Mouse (Mus musculus) hindbrain, embryonic 16.5 days (tissue): ENCODE results near the gene Gpsm1. TPM values are rescaled to one million over a fixed set of nuclear protein-coding genes. Genes with fewer than 3 reads are reported as not detected.

Source experiments
- ATAC-seq: fragments of 200-750 bp; cut with Nextera tagmentation; 2 replicates; pipeline ENCODE4 v1.8.0; 2017; ENCODE audit warnings: moderate TSS enrichment, moderate library complexity
- H3K27ac ChIP-seq: fragments of 300-500 bp; sonication (generic); 2 replicates; pipeline ENCODE4 v1.5.1; 2014; ENCODE audit warnings: low read depth, mild to moderate bottlenecking, control low read depth, low read length, moderate library complexity
- H3K27me3 ChIP-seq: fragments of 300-500 bp; sonication (generic); replicated peaks from 2 replicates; pipeline ENCODE4 v1.6.1; 2014; ENCODE audit warnings: low read length; ENCODE audit not compliant: control insufficient read depth, insufficient read depth
- H3K36me3 ChIP-seq: fragments of 300-500 bp; sonication (generic); 2 replicates; pipeline ENCODE4 v1.6.1; 2014; ENCODE audit warnings: mild to moderate bottlenecking, low read length, moderate library complexity, mixed read lengths; ENCODE audit not compliant: control insufficient read depth, insufficient read depth
- H3K4me1 ChIP-seq: fragments of 300-500 bp; sonication (generic); 2 replicates; pipeline ENCODE4 v1.6.1; 2014; ENCODE audit warnings: low read depth, low read length; ENCODE audit not compliant: control insufficient read depth, insufficient read depth
- H3K4me2 ChIP-seq: fragments of 300-500 bp; sonication (generic); 2 replicates; pipeline ENCODE4 v1.6.1; 2014; ENCODE audit warnings: mild to moderate bottlenecking, low read length, control low read depth, moderate library complexity
- H3K4me3 ChIP-seq: fragments of 300-500 bp; sonication (generic); 2 replicates; pipeline ENCODE4 v1.5.1; 2014; ENCODE audit warnings: mild to moderate bottlenecking, low read length, control low read depth, moderate library complexity
- H3K9ac ChIP-seq: fragments of 300-500 bp; sonication (generic); 2 replicates; pipeline ENCODE4 v1.6.1; 2014; ENCODE audit warnings: low read depth, mild to moderate bottlenecking, control low read depth, low read length, moderate library complexity
- H3K9me3 ChIP-seq: fragments of 300-500 bp; sonication (generic); 2 replicates; pipeline ENCODE4 v1.6.1; 2014; ENCODE audit warnings: mild to moderate bottlenecking, low read length, moderate library complexity; ENCODE audit not compliant: control insufficient read depth
- WGBS: fragments of 180-500 bp; shearing (Covaris S2); extraction: QIAGEN DNeasy Blood & Tissue Kit; methylation state at CpG from one replicate; pipeline ENCODE4 v1.1.7; 2014; 5-methylcytosine and 5-hydroxymethylcytosine counted together
- polyA plus RNA-seq: library from polyadenylated mRNA; unstranded; fragments of >200 nt; fragmentation: Nextera tagmentation; extraction: Ambion mirVana; gene quantifications from 2 replicates; pipeline ENCODE4 v1.2.1, GENCODE M21; 2015

Gpsm1 gene
- polyA plus RNA-seq, 1 experiment from 2014 or later, result 177 TPM

DNA sequence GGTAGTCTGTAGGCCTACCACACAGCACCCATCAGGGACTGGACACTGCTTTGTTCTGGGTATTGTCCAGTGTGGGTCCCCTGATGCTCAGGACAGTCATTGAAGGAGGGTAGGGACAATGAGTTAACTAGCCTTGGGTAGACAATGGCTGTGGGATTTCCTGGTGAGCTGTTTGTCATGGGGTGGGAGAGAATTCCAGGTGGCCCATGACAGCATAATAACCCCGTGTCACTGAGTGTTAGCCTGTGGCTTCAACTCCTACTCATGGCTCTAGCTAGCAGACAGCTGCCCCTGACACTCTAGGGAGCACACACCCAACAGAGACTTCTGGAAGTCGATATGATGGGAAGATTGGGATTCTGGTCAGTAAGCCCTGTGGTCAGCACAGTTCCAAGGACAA, 20.9 kb upstream of the Gpsm1 start, which contains the start of gene Ccdc187:
Gene Ccdc187, minus strand, starts transcription at position 101 of the 400 bp plus-strand sequence.
- 89% methylated on average over 2 of the region's 2 CpGs for WGBS
- no peak for ATAC-seq

DNA sequence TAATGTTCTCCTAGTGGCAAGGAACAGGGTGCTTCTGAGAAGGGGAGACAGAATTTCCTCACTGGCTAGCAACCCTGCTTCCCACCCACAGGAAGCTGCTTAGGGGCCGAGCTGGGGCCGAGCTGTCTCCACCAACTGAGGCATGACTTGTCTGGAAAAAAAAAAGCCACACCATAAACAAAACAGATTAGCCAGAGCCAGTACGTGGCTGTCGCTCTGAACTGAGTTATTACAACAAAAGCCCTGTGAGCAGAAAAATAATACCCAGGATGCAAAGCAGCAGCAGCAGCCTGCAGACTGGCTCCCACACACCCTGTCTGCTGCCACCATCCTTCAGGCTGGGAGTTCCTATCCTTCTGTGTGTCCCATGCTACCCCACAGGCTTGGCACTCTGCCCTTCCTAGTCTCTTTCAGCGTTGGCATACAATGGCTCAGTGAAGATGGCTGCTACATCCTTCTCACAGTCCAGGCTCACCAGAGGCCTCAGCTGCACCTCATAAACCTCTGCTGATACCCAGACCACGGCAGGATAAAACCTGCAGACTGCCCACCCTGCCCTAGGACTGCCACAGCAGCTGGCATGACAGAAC, 18.6 kb upstream of the Gpsm1 start:
- Histone ChIP-seq H3K4me1 (peaks cover 43% of the 10 kb centered on the region), H3K27me3 (no peaks in the 10 kb centered on the region), H3K9me3 (no peaks in the 10 kb centered on the region), H3K27ac (peak overlapping the region; percentile 59), H3K4me3 (no peak overlapping the region), H3K9ac (peak overlapping the region; percentile 36), H3K4me2 (no peak overlapping the region), H3K36me3 (no peaks in the 10 kb centered on the region)
- WGBS, result 19% methylated on average over 6 of the region's 6 CpGs
- ATAC-seq, result no peak

More for the DNA sequence above, 20.9 kb upstream of the Gpsm1 start, which contains the start of gene Ccdc187:
- no peak within 1 kb of the TSS for H3K4me2 ChIP-seq
- H3K4me3 ChIP-seq, result no peak within 1 kb of the TSS
- no peaks in the 10 kb centered on the region for H3K36me3 ChIP-seq
- no peaks in the 10 kb centered on the region for H3K27me3 ChIP-seq
- no peak within 1 kb of the TSS for H3K27ac ChIP-seq
- H3K9me3 ChIP-seq, result no peaks in the 10 kb centered on the region
- peaks cover 30% of the 10 kb centered on the region for H3K4me1 ChIP-seq
- no peak within 1 kb of the TSS for H3K9ac ChIP-seq

DNA sequence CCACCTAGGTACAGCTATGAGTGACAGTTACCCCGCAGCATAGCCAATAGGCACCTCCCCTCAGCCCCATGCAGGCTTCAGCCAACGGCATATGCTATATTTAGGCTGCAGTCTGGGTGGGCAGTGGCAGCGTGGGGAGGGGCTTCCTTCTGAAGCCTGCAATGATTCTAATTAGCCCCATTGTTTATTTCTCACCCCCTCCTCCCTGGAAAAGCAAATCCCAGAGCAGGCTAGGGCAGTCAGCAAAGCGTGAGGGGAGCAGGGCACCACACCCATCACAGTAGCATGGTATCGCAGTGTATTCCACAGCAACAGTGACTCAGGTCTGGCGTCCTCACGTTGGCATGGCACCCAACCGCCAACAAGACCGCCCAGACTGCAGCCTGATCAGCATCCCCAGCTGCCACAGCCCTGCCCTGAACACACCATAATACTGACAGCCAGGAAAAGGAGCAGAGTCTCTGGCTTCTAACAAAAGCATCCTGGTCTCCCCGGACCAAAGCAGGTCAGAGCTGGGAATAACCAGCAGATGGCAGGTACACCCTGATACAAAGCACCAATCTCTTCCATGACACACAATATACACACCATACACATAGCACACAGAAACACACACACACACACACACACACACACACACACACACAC, 17.0 kb upstream of the Gpsm1 start:
- Histone ChIP-seq H3K27me3 (no peaks in the 10 kb centered on the region), H3K4me3 (peak overlapping the region; percentile 9; the same call in 1 of the 2 replicates), H3K4me1 (peaks cover 43% of the 10 kb centered on the region), H3K9ac (peak overlapping the region; percentile 55), H3K27ac (peak overlapping the region; percentile 76), H3K9me3 (no peaks in the 10 kb centered on the region), H3K4me2 (peak overlapping the region; percentile 44), H3K36me3 (no peaks in the 10 kb centered on the region)
- 2% methylated on average over 10 of the region's 10 CpGs for WGBS
- peak; percentile 79 for ATAC-seq

DNA sequence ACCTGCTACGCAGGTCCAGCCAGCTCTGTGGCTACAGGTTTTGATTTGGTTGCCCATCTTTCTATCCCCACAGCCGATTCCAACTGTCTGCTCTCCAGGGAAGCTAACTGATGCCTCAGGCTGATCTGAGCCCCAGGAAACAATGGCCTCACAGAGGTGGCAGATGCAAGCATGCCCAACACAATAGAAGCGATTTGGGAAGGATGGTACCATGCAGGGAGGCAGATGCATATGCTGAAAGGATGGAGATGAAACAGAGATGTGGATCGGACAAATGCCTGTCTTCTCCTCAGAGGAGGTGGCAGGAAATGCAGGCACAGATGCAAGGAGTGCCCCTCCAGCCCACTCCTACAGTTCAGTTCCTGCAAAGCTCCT, 16.5 kb upstream of the Gpsm1 start:
- WGBS, result 5% methylated on average over 4 of the region's 4 CpGs
- no peak overlapping the region for H3K4me3 ChIP-seq
- H3K9ac ChIP-seq, result peak overlapping the region; percentile 55
- no peaks in the 10 kb centered on the region for H3K27me3 ChIP-seq
- 0 out of 2 replicates have a peak, but pooled peaks have one; percentile 3 for ATAC-seq
- H3K36me3 ChIP-seq, result no peaks in the 10 kb centered on the region
- no peaks in the 10 kb centered on the region for H3K9me3 ChIP-seq
- peak overlapping the region; percentile 44; the same call in 1 of the 2 replicates for H3K4me2 ChIP-seq
- peaks cover 43% of the 10 kb centered on the region for H3K4me1 ChIP-seq
- peak overlapping the region; percentile 76 for H3K27ac ChIP-seq

DNA sequence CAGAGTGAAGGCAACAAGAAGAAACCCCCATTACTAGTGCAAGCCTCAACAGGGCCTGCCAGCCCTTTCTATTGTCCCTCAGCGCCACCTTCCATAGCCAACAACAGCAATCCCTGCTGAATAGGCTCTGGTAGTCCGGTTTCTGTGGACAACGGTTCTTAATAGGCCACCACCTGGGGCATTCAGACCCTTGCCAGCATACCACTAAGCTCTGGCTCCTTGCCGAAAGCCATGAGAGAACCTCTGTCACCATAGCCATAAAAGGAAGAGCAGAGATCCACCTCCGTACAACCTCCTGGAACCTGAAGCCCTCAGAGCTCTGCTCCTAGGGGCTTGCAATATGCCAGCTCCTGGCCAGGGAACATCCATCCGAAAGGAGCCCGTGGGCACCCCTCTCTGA, 16.0 kb upstream of the Gpsm1 start:
- Histone ChIP-seq H3K9ac (peak overlapping the region; percentile 46), H3K27me3 (no peaks in the 10 kb centered on the region), H3K27ac (peak overlapping the region; percentile 76), H3K4me3 (no peak overlapping the region), H3K36me3 (no peaks in the 10 kb centered on the region), H3K4me1 (peaks cover 43% of the 10 kb centered on the region), H3K4me2 (peak overlapping the region; percentile 44; the same call in 1 of the 2 replicates), H3K9me3 (no peaks in the 10 kb centered on the region; the same call in 1 of the 2 replicates)
- no peak for ATAC-seq
- 19% methylated on average over 7 of the region's 7 CpGs for WGBS

DNA sequence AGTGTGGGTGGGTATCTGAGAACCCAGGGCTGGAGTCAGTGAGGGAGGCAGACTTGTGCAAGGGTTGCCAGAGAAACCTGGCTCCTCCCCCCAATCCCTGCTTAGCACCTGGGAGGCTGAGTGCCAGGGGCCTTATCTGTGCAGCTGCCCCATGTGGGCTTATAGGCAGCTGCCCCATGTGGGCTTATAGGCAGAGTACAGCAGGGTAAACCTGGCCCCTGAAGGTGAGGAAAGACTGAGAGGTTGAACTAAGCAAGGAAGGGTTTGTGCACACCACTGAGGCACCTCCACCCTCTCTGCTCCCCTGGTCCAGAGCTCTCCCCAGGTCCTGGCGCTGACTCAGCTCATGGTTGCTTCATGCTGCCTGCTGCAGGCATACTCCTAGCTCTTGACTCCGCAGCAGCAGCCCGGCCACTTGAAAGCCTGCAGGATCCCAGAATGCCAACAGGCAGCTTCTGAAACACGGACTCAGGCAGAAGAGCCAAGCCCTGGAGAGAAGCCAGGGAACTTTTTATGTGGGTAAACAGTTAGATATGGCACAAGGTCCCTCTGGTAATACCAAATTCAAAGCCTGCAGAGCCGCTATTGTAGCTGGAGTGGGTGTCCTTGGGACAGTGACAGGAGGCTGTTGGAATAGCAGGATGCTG, 15.0 kb upstream of the Gpsm1 start:
- ATAC-seq, result peak; percentile 25
- H3K9ac ChIP-seq, result peak overlapping the region; percentile 42
- 32% methylated on average over 5 of the region's 5 CpGs for WGBS

DNA sequence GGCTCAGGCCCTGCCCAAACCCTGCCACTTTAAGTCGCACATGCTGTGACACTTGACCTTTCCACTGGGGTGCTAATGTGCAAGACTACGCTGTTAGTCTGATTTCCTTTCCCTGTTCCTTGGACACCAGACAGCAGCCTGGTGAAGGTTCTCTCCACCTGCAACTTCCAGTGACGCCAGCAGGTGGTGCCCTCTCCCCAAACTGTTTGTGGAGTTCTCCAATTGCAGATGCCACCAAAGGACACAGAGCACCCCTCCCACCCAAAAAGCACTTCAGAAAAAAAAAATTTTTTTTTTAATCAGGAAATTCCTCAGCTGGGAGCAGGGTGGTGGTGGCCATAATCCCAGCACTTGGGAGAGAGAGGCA, 14.5 kb upstream of the Gpsm1 start:
- Histone ChIP-seq H3K27me3 (no peaks in the 10 kb centered on the region), H3K9me3 (no peaks in the 10 kb centered on the region; the same call in 1 of the 2 replicates), H3K4me2 (no peak overlapping the region), H3K27ac (peak overlapping the region; percentile 29; the same call in 1 of the 2 replicates), H3K36me3 (no peaks in the 10 kb centered on the region), H3K9ac (no peak overlapping the region), H3K4me3 (no peak overlapping the region), H3K4me1 (peaks cover 43% of the 10 kb centered on the region)
- ATAC-seq, result peak; percentile 10; the same call in 1 of the 2 replicates
- 0% methylated on average over 3 of the region's 3 CpGs for WGBS

More for the DNA sequence above, 15.0 kb upstream of the Gpsm1 start:
- peak overlapping the region; percentile 29; the same call in 1 of the 2 replicates for H3K27ac ChIP-seq
- H3K4me2 ChIP-seq, result no peak overlapping the region
- no peaks in the 10 kb centered on the region for H3K27me3 ChIP-seq
- no peaks in the 10 kb centered on the region; the same call in 1 of the 2 replicates for H3K9me3 ChIP-seq
- no peaks in the 10 kb centered on the region for H3K36me3 ChIP-seq
- no peak overlapping the region for H3K4me3 ChIP-seq
- H3K4me1 ChIP-seq, result peaks cover 43% of the 10 kb centered on the region

DNA sequence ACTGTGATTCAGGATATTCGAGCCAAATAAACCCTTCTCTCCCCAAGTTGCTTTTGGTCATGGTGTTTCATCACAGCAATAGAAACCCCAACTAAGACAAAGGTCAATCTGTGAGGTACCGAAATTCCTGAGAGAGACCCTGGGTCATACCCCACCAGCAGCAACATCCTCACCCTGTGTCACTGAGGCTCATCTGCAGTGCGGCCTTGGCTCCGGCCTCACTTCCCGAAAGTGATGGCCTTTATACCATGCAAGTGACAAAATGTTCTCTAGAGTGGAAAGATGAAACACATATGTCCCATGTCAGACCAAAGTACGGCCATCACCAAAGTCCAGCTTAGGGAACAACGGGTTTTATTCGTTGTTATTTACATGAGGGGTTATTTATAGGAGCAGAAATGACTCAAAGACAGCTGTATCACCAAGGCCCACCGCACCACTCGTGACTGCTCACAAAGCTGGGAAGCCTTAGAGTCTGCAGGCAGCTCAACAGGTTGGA, 13.3 kb upstream of the Gpsm1 start:
- Histone ChIP-seq H3K27ac (no peak overlapping the region), H3K4me3 (no peak overlapping the region), H3K4me2 (no peak overlapping the region), H3K4me1 (peaks cover 34% of the 10 kb centered on the region), H3K36me3 (no peaks in the 10 kb centered on the region), H3K9me3 (no peaks in the 10 kb centered on the region; the same call in 1 of the 2 replicates), H3K9ac (no peak overlapping the region), H3K27me3 (no peaks in the 10 kb centered on the region)
- 91% methylated on average over 10 of the region's 10 CpGs for WGBS
- no peak for ATAC-seq

- H3K9me3 ChIP-seq, result no peaks in the 10 kb centered on the region; the same call in 1 of the 2 replicates
- H3K36me3 ChIP-seq, result no peaks in the 10 kb centered on the region
- H3K27me3 ChIP-seq, result no peaks in the 10 kb centered on the region
- H3K9ac ChIP-seq, result no peak overlapping the region
- peaks cover 10% of the 10 kb centered on the region for H3K4me1 ChIP-seq
- 77% methylated on average over 1 of the region's 1 CpGs for WGBS
- no peak overlapping the region for H3K4me2 ChIP-seq
- no peak for ATAC-seq
- no peak overlapping the region for H3K27ac ChIP-seq
- H3K4me3 ChIP-seq, result no peak overlapping the region
Observed at GRCm38 (mm10) chr2:26304711-26305110, 10.6 kb upstream of the Gpsm1 start.
